Mouse (Mus musculus) limb, embryonic 11.5 days (tissue): ENCODE measurements at regions not wholly inside any gene's neighbourhood (a gene's known extent, or its start where the extent isn't known, plus 50 kb on each side); places are given as distances from the start of the nearest gene placed in this dataset.
A peak's percentile ranks its signal among the peaks of the same experiment; 100 is the strongest.

Experiments
- ATAC-seq: fragments of 200-750 bp; cut with Nextera tagmentation; 2 replicates; pipeline ENCODE4 v1.8.0; 2017; ENCODE audit warnings: low read depth; ENCODE audit not compliant: insufficient number of reproducible peaks, low FRiP score, low TSS enrichment
- DNase-seq: peaks from one replicate; pipeline ENCODE4 v3.0.0-alpha.2; 2015; ENCODE audit warnings: low spot score
- H3K27ac ChIP-seq: fragments of 300-500 bp; sonication (generic); replicated peaks from 2 replicates; pipeline ENCODE4 v1.5.1; 2014; ENCODE audit warnings: low read depth, mild to moderate bottlenecking, low read length
- H3K27me3 ChIP-seq: fragments of 300-500 bp; sonication (generic); 2 replicates; pipeline ENCODE4 v1.6.1; 2014; ENCODE audit warnings: mild to moderate bottlenecking, low read length, mixed read lengths; ENCODE audit not compliant: control insufficient read depth, insufficient read depth
- H3K36me3 ChIP-seq: fragments of 300-500 bp; sonication (generic); 2 replicates; pipeline ENCODE4 v1.6.1; 2014; ENCODE audit warnings: mild to moderate bottlenecking, low read length, moderate library complexity, mixed read lengths; ENCODE audit not compliant: control insufficient read depth, insufficient read depth
- H3K4me1 ChIP-seq: fragments of 300-500 bp; sonication (generic); 2 replicates; pipeline ENCODE4 v1.6.1; 2014; ENCODE audit warnings: low read length, mixed read lengths; ENCODE audit not compliant: control insufficient read depth, insufficient read depth
- H3K4me2 ChIP-seq: fragments of 300-500 bp; sonication (generic); 2 replicates; pipeline ENCODE4 v1.6.1; 2014; ENCODE audit warnings: low read depth, mild to moderate bottlenecking, moderate library complexity; ENCODE audit not compliant: severe bottlenecking
- H3K4me3 ChIP-seq: fragments of 300-500 bp; sonication (generic); 2 replicates; pipeline ENCODE4 v1.5.1; 2014; ENCODE audit warnings: low read depth, low read length
- H3K9ac ChIP-seq: fragments of 300-500 bp; sonication (generic); 2 replicates; pipeline ENCODE4 v1.6.1; 2014; ENCODE audit warnings: mild to moderate bottlenecking, low read length
- H3K9me3 ChIP-seq: fragments of 300-500 bp; sonication (generic); 2 replicates; pipeline ENCODE4 v1.6.1; 2016; ENCODE audit warnings: low read length; ENCODE audit not compliant: control insufficient read depth
- whole genome bisulfite sequencing: fragments of 180-500 bp; shearing (Covaris S2); extraction: QIAGEN DNeasy Blood & Tissue Kit; methylation state at CpG from one replicate; pipeline ENCODE4 v1.1.7; 2014; 5-methylcytosine and 5-hydroxymethylcytosine counted together

GRCm38 (mm10) chr7:68453028-68453692 is 179.5 kb downstream of the Fam169b start:
- Histone ChIP-seq H3K27ac (no peak overlapping the region), H3K4me2 (no peak overlapping the region), H3K4me3 (no peak overlapping the region), H3K9me3 (no peaks in the 10 kb centered on the region), H3K9ac (no peak overlapping the region), H3K4me1 (0 out of 2 replicates have a peak, but pooled peaks cover 6% of the 10 kb centered on the region), H3K36me3 (no peaks in the 10 kb centered on the region), H3K27me3 (no peaks in the 10 kb centered on the region)
- WGBS: 88% methylated on average over 8 of the region's 8 CpGs
- DNase-seq: no peak
- no peak for ATAC-seq

- peak; percentile 88 for ATAC-seq
- 15% methylated on average over 11 of the region's 11 CpGs for WGBS
Measured at GRCm38 (mm10) chr7:68444426-68445095, 170.9 kb downstream of the Fam169b start.

GRCm38 (mm10) chr7:68440661-68441150 is 167.1 kb downstream of the Fam169b start:
- Histone ChIP-seq H3K4me2 (no peak overlapping the region), H3K27me3 (no peaks in the 10 kb centered on the region), H3K4me3 (no peak overlapping the region), H3K9ac (no peak overlapping the region), H3K4me1 (peaks cover 18% of the 10 kb centered on the region; the same call in 1 of the 2 replicates), H3K27ac (no peak overlapping the region), H3K9me3 (no peaks in the 10 kb centered on the region), H3K36me3 (no peaks in the 10 kb centered on the region)
- WGBS: 18% methylated on average over 11 of the region's 11 CpGs
- DNase-seq: no peak
- ATAC-seq: no peak

More at GRCm38 (mm10) chr7:68444426-68445095, 170.9 kb downstream of the Fam169b start:
- H3K4me1 ChIP-seq: peaks cover 20% of the 10 kb centered on the region; the same call in 1 of the 2 replicates
- 0 out of 2 replicates have a peak overlapping the region, but pooled peaks have one; percentile 22 for H3K27ac ChIP-seq
- DNase-seq: peak; percentile 76
- H3K27me3 ChIP-seq: no peaks in the 10 kb centered on the region
- H3K9ac ChIP-seq: no peak overlapping the region
- no peak overlapping the region for H3K4me3 ChIP-seq
- no peaks in the 10 kb centered on the region for H3K36me3 ChIP-seq
- no peaks in the 10 kb centered on the region for H3K9me3 ChIP-seq
- no peak overlapping the region for H3K4me2 ChIP-seq

GRCm38 (mm10) chr7:68428946-68429345 is 155.3 kb downstream of the Fam169b start:
- WGBS: 84% methylated on average over 4 of the region's 4 CpGs
- no peaks in the 10 kb centered on the region for H3K27me3 ChIP-seq
- no peak overlapping the region for H3K9ac ChIP-seq

GRCm38 (mm10) chr7:68415890-68416289 is 142.3 kb downstream of the Fam169b start:
- DNase-seq (no peak), ATAC-seq (no peak)
- H3K9ac ChIP-seq: no peak overlapping the region
- no peaks in the 10 kb centered on the region for H3K9me3 ChIP-seq
- WGBS: 91% methylated on average over 7 of the region's 7 CpGs
- H3K4me3 ChIP-seq: no peak overlapping the region
- H3K36me3 ChIP-seq: no peaks in the 10 kb centered on the region
- no peaks in the 10 kb centered on the region for H3K27me3 ChIP-seq
- no peaks in the 10 kb centered on the region; the same call in 1 of the 2 replicates for H3K4me1 ChIP-seq
- H3K4me2 ChIP-seq: no peak overlapping the region
- no peak overlapping the region for H3K27ac ChIP-seq

More at GRCm38 (mm10) chr7:68428946-68429345, 155.3 kb downstream of the Fam169b start:
- DNase-seq (no peak), ATAC-seq (no peak)
- Histone ChIP-seq H3K4me3 (no peak overlapping the region), H3K9me3 (no peaks in the 10 kb centered on the region), H3K4me2 (no peak overlapping the region), H3K4me1 (no peaks in the 10 kb centered on the region), H3K36me3 (no peaks in the 10 kb centered on the region), H3K27ac (no peak overlapping the region)

GRCm38 (mm10) chr7:68412786-68413185 is 139.1 kb downstream of the Fam169b start:
- Histone ChIP-seq H3K9me3 (no peaks in the 10 kb centered on the region), H3K27ac (no peak overlapping the region), H3K9ac (no peak overlapping the region), H3K4me1 (peaks cover 14% of the 10 kb centered on the region), H3K4me2 (no peak overlapping the region), H3K27me3 (no peaks in the 10 kb centered on the region), H3K36me3 (no peaks in the 10 kb centered on the region), H3K4me3 (no peak overlapping the region)
- DNase-seq: no peak
- ATAC-seq: no peak
- 75% methylated on average over 1 of the region's 1 CpGs for WGBS
